ENCODE assay signal across 8 mouse cellular contexts in genomic region chr11:5740599-5740964, GRCm38 (mm10). TPM values are rescaled to one million over a fixed set of nuclear protein-coding genes. Genes with fewer than 3 reads are reported as not detected.
DNase-seq lines count a peak whose midpoint lies in the region; ATAC-seq and TF ChIP-seq lines count a peak whose summit lies in the region.

No protein-coding gene starts in this region.

- H3K27ac ChIP-seq in heart, embryonic 15.5 days, result peak overlapping the region; percentile 98
- H3K27ac ChIP-seq in MEL (ENCODE audit: control insufficient read depth, low read depth, low read length), result peak overlapping the region; percentile 56
- 0 out of 2 replicates have a peak overlapping the region, but pooled peaks have one; percentile 25 for H3K27ac ChIP-seq in forebrain, embryonic 13.5 days
- H3K27ac ChIP-seq in limb, embryonic 11.5 days (replicated peaks; ENCODE audit: low read depth, low read length), result peak overlapping the region; percentile 36; the same call in 1 of the 2 replicates

- no peak for TF ChIP-seq EP300 in MEL (IDR thresholded peaks at IDR 0.05; ENCODE audit: low read depth in 1 of 2, low read length in 2 of 2)

- peak; percentile 75 for ATAC-seq in heart, embryonic 15.5 days (replicated peaks; ENCODE audit: insufficient number of reproducible peaks, insufficient read depth, low FRiP score, low read depth)
- peak; percentile 79 for ATAC-seq in forebrain, embryonic 13.5 days
- ATAC-seq in limb, embryonic 11.5 days (ENCODE audit: insufficient number of reproducible peaks, low FRiP score, low TSS enrichment, low read depth), result peak; percentile 44; the same call in 1 of the 2 replicates

- no peak for DNase-seq in heart, postnatal 36 days
- peak; percentile 71 for DNase-seq in MEL (ENCODE audit: low read depth, low spot score)
- peak; percentile 63 for DNase-seq in limb, embryonic 11.5 days (ENCODE audit: low spot score)
- DNase-seq in naive thymus-derived CD4-positive, alpha-beta T cell, adult 2 months (ENCODE audit: low read depth), result peak; percentile 60
- no peak for DNase-seq in frontal cortex, postnatal 36 days (ENCODE audit: low spot score in 2 of 2)
- DNase-seq in right cerebral cortex, adult 18-20 months, result no peak

- H3K27me3 ChIP-seq in heart, embryonic 15.5 days, result no peaks in the 10 kb centered on the region
- H3K27me3 ChIP-seq in MEL (ENCODE audit: control insufficient read depth in 1 of 2, insufficient read depth in 2 of 2, low read length in 2 of 2), result no peaks in the 10 kb centered on the region
- no peaks in the 10 kb centered on the region for H3K27me3 ChIP-seq in forebrain, embryonic 13.5 days
- no peaks in the 10 kb centered on the region for H3K27me3 ChIP-seq in limb, embryonic 11.5 days (ENCODE audit: control insufficient read depth, insufficient read depth, low read length)

- no peaks in the 10 kb centered on the region for H3K36me3 ChIP-seq in heart, embryonic 15.5 days
- H3K36me3 ChIP-seq in MEL (ENCODE audit: control insufficient read depth in 1 of 2, insufficient read depth in 2 of 2, low read length in 2 of 2), result peaks cover 0 to 34% of the 10 kb centered on the region in 2 experiments; a peak in 2 of 4 replicates
- no peaks in the 10 kb centered on the region for H3K36me3 ChIP-seq in forebrain, embryonic 13.5 days (ENCODE audit: poor library complexity, severe bottlenecking)
- H3K36me3 ChIP-seq in limb, embryonic 11.5 days (ENCODE audit: control insufficient read depth, insufficient read depth, low read length), result no peaks in the 10 kb centered on the region

- no peak for TF ChIP-seq CTCF in MEL (IDR thresholded peaks at IDR 0.05 in 2 of 3, conservative IDR thresholded peaks at IDR 0.05 in 1 of 3; ENCODE audit: control insufficient read depth in 1 of 3, insufficient read depth in 1 of 3, low read depth in 2 of 3, low read length in 3 of 3, poor library complexity in 1 of 3, severe bottlenecking in 1 of 3)

- under 1% methylated on average over 26 of the region's 26 CpGs for WGBS in heart, embryonic 15.5 days
- under 1% methylated on average over 26 of the region's 26 CpGs for WGBS in forebrain, embryonic 13.5 days
- WGBS in limb, embryonic 11.5 days, result 2% methylated on average over 26 of the region's 26 CpGs

- peaks cover 29% of the 10 kb centered on the region for H3K4me1 ChIP-seq in heart, embryonic 15.5 days (replicated peaks)
- H3K4me1 ChIP-seq in MEL (ENCODE audit: control insufficient read depth in 1 of 2, insufficient read depth in 2 of 2, low read length in 2 of 2), result peaks cover 19 to 27% of the 10 kb centered on the region in 2 experiments
- peaks cover 15% of the 10 kb centered on the region for H3K4me1 ChIP-seq in forebrain, embryonic 13.5 days
- peaks cover 6% of the 10 kb centered on the region; the same call in 1 of the 2 replicates for H3K4me1 ChIP-seq in limb, embryonic 11.5 days (ENCODE audit: control insufficient read depth, insufficient read depth, low read length)

- intact Hi-C loops in heart, postnatal 36 days (cut with DNase I), result loop anchor here (1.0 to 2.0 kb wide), 3 partner anchors 22 to 48 kb away; partner anchors contain the start of genes Dbnl and Urgcp

- TF ChIP-seq RAD21 in MEL (IDR thresholded peaks at IDR 0.05; ENCODE audit: low read depth, low read length), result no peak

- H3K79me2 ChIP-seq in MEL (ENCODE audit: control insufficient read depth, insufficient read depth, low read length, poor library complexity), result peaks cover 34% of the 10 kb centered on the region

- no peaks in the 10 kb centered on the region for H3K9me3 ChIP-seq in heart, embryonic 15.5 days (replicated peaks)
- H3K9me3 ChIP-seq in MEL (replicated peaks; ENCODE audit: insufficient read depth, low read length), result no peaks in the 10 kb centered on the region
- no peaks in the 10 kb centered on the region for H3K9me3 ChIP-seq in forebrain, embryonic 13.5 days (replicated peaks)
- no peaks in the 10 kb centered on the region for H3K9me3 ChIP-seq in limb, embryonic 11.5 days (ENCODE audit: control insufficient read depth, low read length)

- H3K4me2 ChIP-seq in heart, embryonic 15.5 days, result peak overlapping the region; percentile 67
- peak overlapping the region; percentile 82 for H3K4me2 ChIP-seq in forebrain, embryonic 13.5 days
- H3K4me2 ChIP-seq in limb, embryonic 11.5 days (ENCODE audit: low read depth, severe bottlenecking), result peak overlapping the region; percentile 93

- peak overlapping the region; percentile 100 for H3K9ac ChIP-seq in heart, embryonic 15.5 days
- peak overlapping the region; percentile 97 for H3K9ac ChIP-seq in MEL (ENCODE audit: control insufficient read depth, low read depth, low read length, poor library complexity, severe bottlenecking)
- peak overlapping the region; percentile 97 for H3K9ac ChIP-seq in forebrain, embryonic 13.5 days
- peak overlapping the region; percentile 89 for H3K9ac ChIP-seq in limb, embryonic 11.5 days (ENCODE audit: low read length)

- TF ChIP-seq POLR2A in MEL (IDR thresholded peaks at IDR 0.05; ENCODE audit: control insufficient read depth in 1 of 2, insufficient read depth in 1 of 2, low read depth in 1 of 2, low read length in 2 of 2, poor library complexity in 1 of 2), result no peak

- peak overlapping the region; percentile 98 for H3K4me3 ChIP-seq in heart, embryonic 15.5 days
- H3K4me3 ChIP-seq in MEL (ENCODE audit: control insufficient read depth in 1 of 2, insufficient read depth in 1 of 2, low read depth in 2 of 2, low read length in 2 of 2), result peak overlapping the region; percentile 92 to 97
- peak overlapping the region; percentile 69 for H3K4me3 ChIP-seq in forebrain, embryonic 13.5 days
- H3K4me3 ChIP-seq in limb, embryonic 11.5 days (ENCODE audit: low read depth, low read length), result peak overlapping the region; percentile 75

TF ChIP-seq in MEL, 35 proteins besides CTCF, POLR2A, EP300 and RAD21:
- TF ChIP-seq ZNF384 (IDR thresholded peaks at IDR 0.05; ENCODE audit: low read depth, low read length), result 0 out of 2 replicates have a peak, but pooled peaks have one; percentile 7
- TF ChIP-seq SMC3 (IDR thresholded peaks at IDR 0.05; ENCODE audit: low read depth, low read length), result no peak
- TF ChIP-seq CHD1 (IDR thresholded peaks at IDR 0.05; ENCODE audit: low read depth, low read length), result 0 out of 2 replicates have a peak, but pooled peaks have one; percentile 5
- TF ChIP-seq ELF1 (IDR thresholded peaks at IDR 0.05; ENCODE audit: low read depth, low read length), result no peak

RNA-seq across cellular contexts. Expression of gene Urgcp, which starts 21.6 kb away (rescaled TPM):
- polyA plus RNA-seq in heart, embryonic 15.5 days (2015; fragmentation: Nextera tagmentation; extraction: Ambion mirVana), result 32.8 and 34.0 TPM in 2 replicates
- 10 to 100 TPM; 57.1 to 59.1 TPM for total RNA-seq in heart, postnatal 36 days (2021)
- total RNA-seq in MEL (2012; rRNA removed), result 27.8 and 29.2 TPM in 2 replicates
- 10 to 100 TPM; 19.5 to 34.9 TPM for polyA plus RNA-seq in MEL (2012; ENCODE audit: insufficient read depth in 1 of 2, insufficient read length in 2 of 2, low read depth in 1 of 2, low replicate concordance in 2 of 2, missing spikeins in 1 of 2)
- 24.9 and 25.7 TPM in 2 replicates for polyA plus RNA-seq in forebrain, embryonic 13.5 days (2015; fragmentation: Nextera tagmentation; extraction: Ambion mirVana)
- polyA plus RNA-seq in limb, embryonic 11.5 days (2014; fragmentation: Nextera tagmentation; extraction: Ambion mirVana), result 10.2 and 12.8 TPM in 2 replicates

RNA-seq across cellular contexts. Expression of gene Mrps24, which starts 25.1 kb away (rescaled TPM):
- polyA plus RNA-seq in heart, embryonic 15.5 days (2015; fragmentation: Nextera tagmentation; extraction: Ambion mirVana), result 171 and 181 TPM in 2 replicates
- 100 to 1,000 TPM; 157 to 168 TPM for total RNA-seq in heart, postnatal 36 days (2021)
- 159 and 184 TPM in 2 replicates for total RNA-seq in MEL (2012; rRNA removed)
- 100 to 1,000 TPM in 1 of 2 experiments, not detected in 1; 163 TPM for polyA plus RNA-seq in MEL (2012; ENCODE audit: insufficient read depth in 1 of 2, insufficient read length in 2 of 2, low read depth in 1 of 2, low replicate concordance in 2 of 2, missing spikeins in 1 of 2)
- polyA plus RNA-seq in forebrain, embryonic 13.5 days (2015; fragmentation: Nextera tagmentation; extraction: Ambion mirVana), result 185 and 188 TPM in 2 replicates
- 164 and 170 TPM in 2 replicates for polyA plus RNA-seq in limb, embryonic 11.5 days (2014; fragmentation: Nextera tagmentation; extraction: Ambion mirVana)

RNA-seq across cellular contexts. Expression of gene Dbnl, which starts 47.7 kb away (rescaled TPM):
- 64.4 and 82.3 TPM in 2 replicates for polyA plus RNA-seq in heart, embryonic 15.5 days (2015; fragmentation: Nextera tagmentation; extraction: Ambion mirVana)
- total RNA-seq in heart, postnatal 36 days (2021), result 10 to 100 TPM; 27.5 to 30.3 TPM
- 73.5 and 76.4 TPM in 2 replicates for total RNA-seq in MEL (2012; rRNA removed)
- 100 to 1,000 TPM in 1 of 2 experiments, not detected in 1; 149 TPM for polyA plus RNA-seq in MEL (2012; ENCODE audit: insufficient read depth in 1 of 2, insufficient read length in 2 of 2, low read depth in 1 of 2, low replicate concordance in 2 of 2, missing spikeins in 1 of 2)
- 133 and 136 TPM in 2 replicates for polyA plus RNA-seq in forebrain, embryonic 13.5 days (2015; fragmentation: Nextera tagmentation; extraction: Ambion mirVana)
- polyA plus RNA-seq in limb, embryonic 11.5 days (2014; fragmentation: Nextera tagmentation; extraction: Ambion mirVana), result 120 and 127 TPM in 2 replicates

Comparison
In these comparisons a context has a peak if more than half of its experiments do, and no peak if none do; other contexts are left out.
1. H3K27ac ChIP-seq: peak in every context shown above with its lines; median percentile 98 in heart, embryonic 15.5 days; 56 in MEL; 36 in limb, embryonic 11.5 days; 25 in forebrain, embryonic 13.5 days.
2. DNase-seq: peak in MEL (single experiment), limb, embryonic 11.5 days (single experiment) and naive thymus-derived CD4-positive, alpha-beta T cell, adult 2 months (single experiment); none in heart, postnatal 36 days (0 of 2), frontal cortex, postnatal 36 days (0 of 2) and right cerebral cortex, adult 18-20 months (single experiment).
3. Peak in every context shown above with its lines, with median percentiles within 50 percentile points of each other: ATAC-seq, H3K4me2 ChIP-seq, H3K4me3 ChIP-seq and H3K9ac ChIP-seq.